Mouse (Mus musculus) kidney, postnatal 0 days (tissue): ENCODE data around the gene Sorl1. TPM values are rescaled to one million over a fixed set of nuclear protein-coding genes. Genes with fewer than 3 reads are reported as not detected.

ENCODE experiments used
- ATAC-seq: fragments of 200-750 bp; cut with Nextera tagmentation; replicated peaks from 2 replicates; pipeline ENCODE4 v1.8.0; 2017; ENCODE audit warnings: low read depth, moderate number of reproducible peaks, moderate TSS enrichment, moderate library complexity; ENCODE audit not compliant: low FRiP score
- DNase-seq: peaks from one replicate; pipeline ENCODE4 v3.0.0-alpha.2; 2016; ENCODE audit warnings: low spot score
- H3K27ac ChIP-seq: fragments of 300-500 bp; sonication (generic); 2 replicates; pipeline ENCODE4 v1.5.1; 2014; ENCODE audit warnings: mild to moderate bottlenecking
- H3K27me3 ChIP-seq: fragments of 300-500 bp; sonication (generic); 2 replicates; pipeline ENCODE4 v1.6.1; 2014; ENCODE audit warnings: low read length, mixed read lengths; ENCODE audit not compliant: insufficient read depth
- H3K36me3 ChIP-seq: fragments of 300-500 bp; sonication (generic); 2 replicates; pipeline ENCODE4 v1.6.1; 2014; ENCODE audit warnings: low read length, mixed read lengths; ENCODE audit not compliant: insufficient read depth
- H3K4me1 ChIP-seq: fragments of 300-500 bp; sonication (generic); replicated peaks from 2 replicates; pipeline ENCODE4 v1.6.1; 2014; ENCODE audit warnings: antibody characterized with exemption, low read length, mixed read lengths; ENCODE audit not compliant: insufficient read depth
- H3K4me2 ChIP-seq: fragments of 300-500 bp; sonication (generic); 2 replicates; pipeline ENCODE4 v1.6.1; 2014; ENCODE audit warnings: mild to moderate bottlenecking, low read length, moderate library complexity, mixed read lengths
- H3K4me3 ChIP-seq: fragments of 300-500 bp; sonication (generic); replicated peaks from 2 replicates; pipeline ENCODE4 v1.5.1; 2014; ENCODE audit warnings: low read depth, low read length
- H3K9ac ChIP-seq: fragments of 300-500 bp; sonication (generic); 2 replicates; pipeline ENCODE4 v1.6.1; 2014; ENCODE audit warnings: low read depth, low read length
- H3K9me3 ChIP-seq: fragments of 300-500 bp; sonication (generic); replicated peaks from 2 replicates; pipeline ENCODE4 v1.6.1; 2016; ENCODE audit warnings: low read length, inconsistent platforms, mixed read lengths
- CTCF ChIP-seq: IDR thresholded peaks from 2 replicates; pipeline ENCODE4 v1.5.1; 2016; ENCODE audit warnings: antibody characterized with exemption, low read depth, mild to moderate bottlenecking, moderate library complexity
- whole genome bisulfite sequencing: fragments of 180-500 bp; shearing (Covaris S2); extraction: QIAGEN DNeasy Blood & Tissue Kit; methylation state at CpG from one replicate; pipeline ENCODE4 v1.1.7; 2014; 5-methylcytosine and 5-hydroxymethylcytosine counted together
- polyA plus RNA-seq: library from polyadenylated mRNA; unstranded; fragments of >200 nt; fragmentation: Nextera tagmentation; extraction: Ambion mirVana; gene quantifications from 2 replicates; pipeline ENCODE4 v1.2.1, GENCODE M21; 2015

Gene Sorl1
- polyA plus RNA-seq, 1 experiment from 2014 or later = 11.1 TPM

DNA sequence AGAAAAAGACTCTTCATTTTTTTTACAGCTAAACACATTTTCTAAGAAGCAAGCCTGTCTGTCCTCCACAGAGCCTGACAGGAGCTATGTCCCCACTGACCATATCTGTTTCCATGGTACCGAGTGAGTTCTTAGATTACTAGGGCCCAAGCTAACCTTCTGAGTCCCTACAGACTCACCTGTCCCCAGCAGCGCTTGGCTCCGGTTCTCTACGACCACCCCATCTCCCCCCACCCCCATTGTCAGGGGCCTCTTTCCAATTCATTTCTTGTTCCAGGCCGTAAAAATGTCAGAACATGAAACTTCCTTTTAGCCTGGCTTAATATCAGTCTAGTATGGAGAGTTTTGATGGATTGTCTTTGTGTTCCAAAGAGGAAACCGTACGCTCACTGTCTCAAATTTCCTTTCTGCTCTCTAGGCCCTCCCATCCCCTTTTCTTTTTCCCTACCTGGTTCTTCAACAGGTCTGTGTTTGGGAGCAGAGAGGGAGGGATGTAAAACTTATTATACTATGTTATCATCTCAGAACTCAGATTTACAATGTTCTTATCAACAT lies 171.4 kb downstream of the Sorl1 start:
- H3K36me3 ChIP-seq = no peaks in the 10 kb centered on the region
- ATAC-seq = no peak
- peaks cover 15% of the 10 kb centered on the region; the same call in 1 of the 2 replicates for H3K4me1 ChIP-seq
- H3K4me2 ChIP-seq = no peak overlapping the region
- no peak overlapping the region for H3K27ac ChIP-seq
- 31% methylated on average over 7 of the region's 7 CpGs for WGBS
- H3K4me3 ChIP-seq = no peak overlapping the region
- DNase-seq = peak; percentile 44
- TF ChIP-seq CTCF = no peak
- no peaks in the 10 kb centered on the region for H3K9me3 ChIP-seq
- no peak overlapping the region for H3K9ac ChIP-seq
- H3K27me3 ChIP-seq = no peaks in the 10 kb centered on the region

DNA sequence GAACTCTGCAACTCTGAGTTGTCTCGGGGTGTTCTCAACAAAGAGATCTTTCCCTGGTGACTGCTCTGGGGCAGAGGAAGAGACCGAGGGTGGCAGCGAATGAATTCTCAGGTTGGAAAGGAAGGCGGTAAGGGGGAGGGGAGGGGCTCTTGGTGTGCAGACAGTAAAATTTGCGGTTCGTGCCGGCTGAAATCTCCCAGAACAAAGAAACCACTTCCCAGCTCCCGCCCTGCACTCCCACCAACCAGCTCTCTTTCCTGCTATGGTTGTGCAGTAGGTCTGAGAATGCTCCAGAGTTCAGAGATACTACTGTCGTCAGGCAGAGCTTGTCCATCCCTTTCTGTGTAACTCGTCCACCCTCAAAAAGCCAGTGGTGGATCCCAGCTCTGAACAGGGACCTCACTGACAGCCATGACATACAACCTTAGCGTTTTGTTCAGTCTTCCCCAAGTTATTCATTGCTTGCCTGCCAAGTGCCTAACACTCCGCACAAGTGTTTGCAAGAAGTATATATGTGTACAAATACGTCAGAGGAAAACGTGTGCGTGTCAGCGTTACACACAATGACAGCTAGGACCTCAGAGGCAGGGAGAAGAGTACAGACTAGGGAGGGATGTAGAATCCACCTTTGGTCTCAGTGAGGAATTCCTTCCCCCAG lies 172.5 kb downstream of the Sorl1 start:
- Histone ChIP-seq H3K36me3 (no peaks in the 10 kb centered on the region), H3K27me3 (no peaks in the 10 kb centered on the region), H3K9me3 (no peaks in the 10 kb centered on the region), H3K27ac (no peak overlapping the region), H3K9ac (peak overlapping the region; percentile 55; the same call in 1 of the 2 replicates), H3K4me2 (peak overlapping the region; percentile 70), H3K4me1 (peaks cover 15% of the 10 kb centered on the region; the same call in 1 of the 2 replicates), H3K4me3 (peak overlapping the region; percentile 40)
- ATAC-seq = peak; percentile 45
- no peak for TF ChIP-seq CTCF
- peak; percentile 80 for DNase-seq
- WGBS = 12% methylated on average over 16 of the region's 16 CpGs

DNA sequence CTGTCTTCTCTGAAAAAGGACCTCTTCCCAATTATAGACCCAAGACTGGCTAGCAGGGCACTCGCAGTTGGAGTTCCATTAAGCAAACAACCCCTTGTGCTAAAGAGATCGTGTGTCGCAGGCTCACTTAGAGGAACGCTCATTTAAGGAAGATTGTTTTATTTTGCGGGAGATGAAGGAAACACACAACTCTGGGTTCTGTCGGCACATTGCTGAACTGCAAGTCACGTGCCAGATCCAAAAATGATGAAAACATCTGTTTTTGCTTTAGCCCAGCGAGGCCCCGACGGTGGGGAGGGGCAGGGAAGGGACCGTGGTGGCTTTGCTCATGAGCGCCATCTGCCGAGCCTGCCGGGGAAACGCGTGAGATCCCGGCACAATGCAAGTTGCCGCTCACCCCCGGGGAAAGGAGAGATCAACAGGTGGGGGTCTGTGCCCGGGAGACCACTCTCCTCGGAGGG lies 173.1 kb downstream of the Sorl1 start:
- Histone ChIP-seq H3K9ac (peak overlapping the region; percentile 55; the same call in 1 of the 2 replicates), H3K9me3 (no peaks in the 10 kb centered on the region), H3K4me1 (peaks cover 15% of the 10 kb centered on the region; the same call in 1 of the 2 replicates), H3K27ac (peak overlapping the region; percentile 90), H3K4me2 (peak overlapping the region; percentile 70), H3K4me3 (peak overlapping the region; percentile 40), H3K27me3 (no peaks in the 10 kb centered on the region), H3K36me3 (no peaks in the 10 kb centered on the region)
- peak; percentile 89 for TF ChIP-seq CTCF
- DNase-seq (peak; percentile 96), ATAC-seq (peak; percentile 66)
- WGBS = 0% methylated on average over 21 of the region's 21 CpGs

DNA sequence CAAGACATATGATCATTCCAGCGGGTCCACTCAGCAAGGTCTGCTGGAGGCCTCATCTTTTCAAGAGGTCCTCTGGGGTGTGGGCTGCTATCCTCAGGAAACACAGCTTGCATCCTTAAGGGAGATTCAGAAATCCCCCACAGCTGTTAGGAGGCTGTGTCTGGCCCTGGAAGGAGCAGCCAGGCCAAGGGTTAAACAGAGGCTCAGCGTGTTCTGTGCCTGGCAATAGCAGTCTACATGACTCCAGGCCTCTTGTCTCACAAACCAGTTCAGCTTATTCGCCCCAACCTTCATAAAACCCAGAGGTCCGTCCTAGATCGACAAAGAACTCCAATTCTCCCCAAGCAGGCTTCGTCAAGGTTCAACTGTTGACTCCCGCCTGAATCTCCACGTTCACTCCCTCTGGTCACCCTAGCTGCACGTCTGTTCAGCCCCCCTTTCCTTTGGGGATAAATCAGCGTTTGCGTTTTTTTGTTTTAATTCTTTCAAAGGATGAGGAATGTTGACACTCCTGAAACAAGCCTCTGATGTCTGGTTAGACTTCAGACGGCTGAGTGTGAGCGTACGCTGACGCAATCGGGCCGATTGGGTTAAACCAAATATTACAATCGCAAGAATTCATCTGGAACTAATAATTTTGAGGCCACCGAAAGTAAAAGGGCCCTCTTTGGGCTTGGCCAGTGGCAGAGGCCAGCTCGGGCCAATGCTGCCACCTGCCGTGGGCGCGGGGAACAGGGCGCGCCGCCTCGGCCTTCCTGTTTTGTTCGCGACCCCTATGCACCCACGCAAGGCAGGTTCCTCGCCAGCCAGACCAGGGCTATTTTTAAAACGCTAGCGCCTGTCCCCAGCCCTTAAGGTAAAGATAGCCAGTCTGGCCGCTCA lies 173.7 kb downstream of the Sorl1 start:
- WGBS = 4% methylated on average over 34 of the region's 34 CpGs
- Histone ChIP-seq H3K36me3 (no peaks in the 10 kb centered on the region), H3K4me1 (peaks cover 15% of the 10 kb centered on the region; the same call in 1 of the 2 replicates), H3K9me3 (no peaks in the 10 kb centered on the region), H3K27me3 (no peaks in the 10 kb centered on the region), H3K9ac (peak overlapping the region; percentile 55; the same call in 1 of the 2 replicates), H3K4me3 (peak overlapping the region; percentile 40), H3K4me2 (peak overlapping the region; percentile 70), H3K27ac (peak overlapping the region; percentile 90)
- ATAC-seq = peak; percentile 80
- peak; percentile 87 for TF ChIP-seq CTCF
- DNase-seq = peak; percentile 94

DNA sequence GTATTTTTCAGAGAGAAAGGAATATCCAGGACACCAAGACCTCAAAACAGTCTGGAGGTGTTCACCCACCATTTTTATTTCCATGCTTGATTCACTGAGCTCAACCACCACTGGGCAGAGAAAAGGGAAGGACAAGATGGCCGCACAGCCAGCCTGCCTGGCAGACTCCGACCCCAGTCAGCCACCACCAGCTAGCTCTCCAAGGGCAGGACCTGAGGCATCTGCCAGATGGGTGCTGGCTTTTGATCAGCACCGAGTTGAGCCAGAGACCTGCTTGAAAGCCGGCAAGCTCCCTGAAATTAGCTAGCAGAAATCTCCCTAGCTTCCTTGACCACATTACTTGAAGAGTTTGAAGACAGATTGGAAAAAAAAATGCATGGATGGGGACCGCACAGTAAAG lies 174.6 kb downstream of the Sorl1 start:
- peaks cover 15% of the 10 kb centered on the region; the same call in 1 of the 2 replicates for H3K4me1 ChIP-seq
- H3K27me3 ChIP-seq = no peaks in the 10 kb centered on the region
- H3K36me3 ChIP-seq = no peaks in the 10 kb centered on the region
- no peak overlapping the region for H3K27ac ChIP-seq
- H3K9me3 ChIP-seq = no peaks in the 10 kb centered on the region
- H3K4me2 ChIP-seq = no peak overlapping the region; the same call in 1 of the 2 replicates
- 77% methylated on average over 5 of the region's 5 CpGs for WGBS
- ATAC-seq = no peak
- TF ChIP-seq CTCF = no peak
- no peak overlapping the region for H3K4me3 ChIP-seq
- H3K9ac ChIP-seq = no peak overlapping the region
- DNase-seq = no peak

DNA sequence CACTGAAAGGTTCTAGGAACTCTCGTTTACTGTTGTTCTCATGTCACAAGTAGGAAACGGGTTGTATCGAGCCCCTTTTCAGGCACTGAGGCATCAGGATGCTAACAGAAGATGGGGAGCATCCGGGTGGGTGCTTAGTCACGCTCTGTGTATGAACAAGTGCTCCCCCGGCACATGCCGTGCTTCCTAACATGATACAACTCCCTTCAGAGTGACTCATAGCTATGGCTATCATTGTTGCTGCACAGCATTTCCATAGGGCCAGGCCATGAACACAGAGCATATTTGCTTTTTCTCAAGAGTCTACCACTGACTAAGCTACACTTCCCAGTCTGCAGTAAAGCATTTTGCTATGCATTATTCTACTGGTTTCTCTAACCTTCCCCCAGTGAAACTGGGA lies 179.1 kb downstream of the Sorl1 start:
- DNase-seq = no peak
- Histone ChIP-seq H3K27ac (no peak overlapping the region), H3K9ac (no peak overlapping the region), H3K36me3 (no peaks in the 10 kb centered on the region), H3K4me2 (no peak overlapping the region), H3K4me1 (0 out of 2 replicates have a peak, but pooled peaks cover 2% of the 10 kb centered on the region), H3K4me3 (no peak overlapping the region), H3K27me3 (no peaks in the 10 kb centered on the region), H3K9me3 (no peaks in the 10 kb centered on the region)
- WGBS = 91% methylated on average over 7 of the region's 7 CpGs
- ATAC-seq = no peak
- no peak for TF ChIP-seq CTCF
